Mouse (Mus musculus) stomach, embryonic 15.5 days (tissue): ENCODE measurements around the gene Susd3. TPM values are rescaled to one million over a fixed set of nuclear protein-coding genes. Genes with fewer than 3 reads are reported as not detected.

Source experiments
- ATAC-seq: fragments of 200-750 bp; cut with Nextera tagmentation; 2 replicates; pipeline ENCODE4 v1.8.0; 2017; ENCODE audit warnings: low read depth, moderate number of reproducible peaks, moderate TSS enrichment; ENCODE audit not compliant: insufficient read depth, low FRiP score
- H3K27ac ChIP-seq: fragments of 300-500 bp; sonication (generic); 2 replicates; pipeline ENCODE4 v1.5.1; 2015; ENCODE audit warnings: mild to moderate bottlenecking, inconsistent platforms
- H3K27me3 ChIP-seq: fragments of 300-500 bp; sonication (generic); replicated peaks from 2 replicates; pipeline ENCODE4 v1.6.1; 2015; ENCODE audit warnings: inconsistent platforms
- H3K36me3 ChIP-seq: fragments of 300-500 bp; sonication (generic); 2 replicates; pipeline ENCODE4 v1.6.1; 2015; ENCODE audit warnings: inconsistent platforms
- H3K4me1 ChIP-seq: fragments of 300-500 bp; sonication (generic); 2 replicates; pipeline ENCODE4 v1.6.1; 2015; ENCODE audit warnings: inconsistent platforms
- H3K4me2 ChIP-seq: fragments of 300-500 bp; sonication (generic); 2 replicates; pipeline ENCODE4 v1.6.1; 2015; ENCODE audit warnings: mild to moderate bottlenecking, inconsistent platforms
- H3K4me3 ChIP-seq: fragments of 300-500 bp; sonication (generic); replicated peaks from 2 replicates; pipeline ENCODE4 v1.5.1; 2015; ENCODE audit warnings: inconsistent platforms
- H3K9ac ChIP-seq: fragments of 300-500 bp; sonication (generic); 2 replicates; pipeline ENCODE4 v1.6.1; 2015; ENCODE audit warnings: inconsistent platforms
- H3K9me3 ChIP-seq: fragments of 300-500 bp; sonication (generic); 2 replicates; pipeline ENCODE4 v1.6.1; 2016; ENCODE audit warnings: inconsistent platforms
- WGBS: fragments of 180-500 bp; shearing (Covaris S2); methylation state at CpG from one replicate; pipeline ENCODE4 v1.1.7; 2015; 5-methylcytosine and 5-hydroxymethylcytosine counted together
- polyA plus RNA-seq: library from polyadenylated mRNA; unstranded; fragments of >200 nt; fragmentation: Nextera tagmentation; extraction: Ambion mirVana; gene quantifications from 2 replicates; pipeline ENCODE4 v1.2.1, GENCODE M21; 2015

The Susd3 gene
- polyA plus RNA-seq, 1 experiment from 2014 or later = 1.5 TPM

GRCm38 (mm10) chr13:49190876-49191672 lies 57.4 kb downstream of the Susd3 start:
- no peak overlapping the region for H3K9ac ChIP-seq
- peak overlapping the region; percentile 45 for H3K27ac ChIP-seq
- peaks cover 50% of the 10 kb centered on the region for H3K4me1 ChIP-seq
- 63% methylated on average over 7 of the region's 7 CpGs for WGBS
- no peaks in the 10 kb centered on the region for H3K9me3 ChIP-seq
- H3K27me3 ChIP-seq = no peaks in the 10 kb centered on the region
- 0 out of 2 replicates have a peak, but pooled peaks cover 4% of the 10 kb centered on the region for H3K36me3 ChIP-seq
- no peak for ATAC-seq
- no peak overlapping the region for H3K4me2 ChIP-seq
- no peak overlapping the region for H3K4me3 ChIP-seq

GRCm38 (mm10) chr13:49189970-49190870 lies 58.3 kb downstream of the Susd3 start:
- no peak for ATAC-seq
- Histone ChIP-seq H3K27ac (peak overlapping the region; percentile 45; the same call in 1 of the 2 replicates), H3K9ac (no peak overlapping the region), H3K9me3 (no peaks in the 10 kb centered on the region), H3K36me3 (no peaks in the 10 kb centered on the region), H3K4me3 (no peak overlapping the region), H3K27me3 (no peaks in the 10 kb centered on the region), H3K4me2 (no peak overlapping the region), H3K4me1 (peaks cover 50% of the 10 kb centered on the region)
- 62% methylated on average over 12 of the region's 12 CpGs for WGBS

- H3K9me3 ChIP-seq = no peaks in the 10 kb centered on the region
- no peaks in the 10 kb centered on the region for H3K36me3 ChIP-seq
- H3K9ac ChIP-seq = no peak overlapping the region
- 56% methylated on average over 2 of the region's 2 CpGs for WGBS
- no peaks in the 10 kb centered on the region for H3K27me3 ChIP-seq
- ATAC-seq = no peak
- H3K4me1 ChIP-seq = peaks cover 50% of the 10 kb centered on the region
- H3K4me2 ChIP-seq = peak overlapping the region; percentile 97; the same call in 1 of the 2 replicates
- H3K4me3 ChIP-seq = no peak overlapping the region
- H3K27ac ChIP-seq = no peak overlapping the region
These were observed 59.5 kb downstream of the Susd3 start for GRCm38 (mm10) chr13:49188966-49189360.

- Histone ChIP-seq H3K27me3 (no peaks in the 10 kb centered on the region), H3K4me3 (peak overlapping the region; percentile 84), H3K9ac (0 out of 2 replicates have a peak overlapping the region, but pooled peaks have one; percentile 77), H3K4me2 (peak overlapping the region; percentile 97), H3K9me3 (no peaks in the 10 kb centered on the region), H3K4me1 (peaks cover 55% of the 10 kb centered on the region), H3K27ac (0 out of 2 replicates have a peak overlapping the region, but pooled peaks have one; percentile 62), H3K36me3 (no peaks in the 10 kb centered on the region)
- ATAC-seq = no peak; the same call in 1 of the 2 replicates
- 23% methylated on average over 15 of the region's 15 CpGs for WGBS
These were observed 60.1 kb downstream of the Susd3 start for GRCm38 (mm10) chr13:49188219-49188965.

DNA sequence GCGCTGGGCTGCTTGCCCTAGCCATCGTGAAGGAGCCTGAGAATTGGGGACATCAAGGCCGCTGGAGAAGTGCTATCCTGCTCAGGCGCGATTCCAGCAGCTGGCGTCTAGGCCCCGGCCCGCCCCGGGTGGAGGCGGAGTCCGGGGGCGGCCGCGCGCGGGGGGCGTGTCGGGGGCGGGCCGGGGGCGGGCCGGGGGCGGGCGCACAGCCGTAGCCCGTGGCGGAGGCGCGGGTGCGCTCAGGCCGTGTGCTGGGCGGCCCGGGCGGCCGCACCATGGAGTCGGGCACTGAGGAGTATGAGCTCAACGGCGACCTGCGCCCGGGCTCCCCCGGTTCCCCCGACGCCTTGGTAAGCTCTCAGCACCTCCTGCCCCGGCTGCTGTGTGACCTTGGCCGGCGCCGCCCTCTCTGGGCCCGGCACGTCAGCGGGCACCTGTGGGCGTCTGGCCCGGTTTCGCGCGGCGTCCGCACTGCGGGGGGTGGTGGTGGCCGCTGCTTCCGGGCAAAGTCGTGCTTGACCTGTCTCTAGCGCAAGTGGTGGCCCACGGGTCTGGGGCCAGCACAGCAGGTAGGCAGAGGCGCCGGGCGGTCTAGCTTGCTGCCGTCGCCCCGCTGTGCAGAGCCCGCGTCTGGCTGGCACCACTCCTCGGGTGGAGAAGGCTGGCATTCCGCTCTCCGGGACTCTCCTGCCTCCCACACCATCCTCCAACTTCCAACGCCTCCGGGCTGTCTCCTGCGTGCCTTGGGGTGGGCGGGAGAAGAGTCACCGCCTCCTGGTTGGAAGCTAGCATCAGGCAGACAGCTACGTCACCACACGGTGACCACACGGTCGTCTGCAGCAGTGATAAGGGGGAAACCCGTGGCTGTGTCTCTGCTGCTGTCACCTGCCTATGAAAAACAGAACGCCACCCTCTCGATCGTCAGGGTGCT lies 61.0 kb downstream of the Susd3 start, which contains the start of gene Ninj1:
Gene Ninj1 (plus strand): TSS at position 198 of the 931 bp plus-strand sequence.
- peak; percentile 90 for ATAC-seq
- Histone ChIP-seq H3K4me1 (peaks cover 59% of the 10 kb centered on the region), H3K27me3 (no peaks in the 10 kb centered on the region), H3K27ac (peak within 1 kb of the TSS; percentile 73), H3K9ac (peak within 1 kb of the TSS; percentile 77), H3K4me2 (peak within 1 kb of the TSS; percentile 97), H3K36me3 (no peaks in the 10 kb centered on the region), H3K9me3 (no peaks in the 10 kb centered on the region), H3K4me3 (peak within 1 kb of the TSS; percentile 84)
- under 1% methylated on average over 85 of the region's 87 CpGs for WGBS

DNA sequence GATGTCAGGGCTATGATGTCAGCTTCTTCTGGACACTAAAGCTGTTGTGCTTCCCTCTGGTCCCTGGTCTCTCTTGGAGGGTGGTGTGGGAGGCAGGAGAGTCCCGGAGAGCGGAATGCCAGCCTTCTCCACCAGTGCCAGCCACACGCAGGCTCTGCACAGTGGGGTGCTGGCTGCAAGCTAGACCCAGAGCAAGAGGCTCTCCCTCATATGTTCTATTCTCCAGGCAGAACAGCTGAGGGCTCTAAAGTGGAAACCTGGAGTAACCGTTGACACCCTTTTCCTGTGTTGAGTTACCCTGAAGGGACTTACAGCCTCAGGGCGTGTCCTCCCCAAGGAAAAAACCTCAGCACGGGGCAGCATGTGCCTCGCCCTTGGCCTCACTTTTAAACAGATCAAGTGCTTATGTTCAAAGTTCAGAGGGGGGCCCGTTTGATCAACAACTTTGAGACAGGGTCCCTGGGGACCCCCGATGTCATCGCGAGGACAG lies 61.7 kb downstream of the Susd3 start:
- Histone ChIP-seq H3K27ac (peak overlapping the region; percentile 73), H3K36me3 (no peaks in the 10 kb centered on the region), H3K4me1 (peaks cover 61% of the 10 kb centered on the region), H3K27me3 (no peaks in the 10 kb centered on the region), H3K4me3 (peak overlapping the region; percentile 84), H3K4me2 (peak overlapping the region; percentile 97), H3K9me3 (no peaks in the 10 kb centered on the region), H3K9ac (0 out of 2 replicates have a peak overlapping the region, but pooled peaks have one; percentile 39)
- 18% methylated on average over 11 of the region's 11 CpGs for WGBS
- ATAC-seq = peak; percentile 24

- H3K9me3 ChIP-seq = no peaks in the 10 kb centered on the region
- no peak overlapping the region for H3K4me3 ChIP-seq
- WGBS = 32% methylated on average over 5 of the region's 5 CpGs
- no peaks in the 10 kb centered on the region for H3K27me3 ChIP-seq
- H3K4me2 ChIP-seq = no peak overlapping the region
- no peak overlapping the region for H3K27ac ChIP-seq
- H3K9ac ChIP-seq = no peak overlapping the region
- no peaks in the 10 kb centered on the region for H3K36me3 ChIP-seq
- H3K4me1 ChIP-seq = peaks cover 37% of the 10 kb centered on the region
- ATAC-seq = no peak
These were observed 64.9 kb downstream of the Susd3 start for GRCm38 (mm10) chr13:49183646-49184045.

GRCm38 (mm10) chr13:49183161-49183560 lies 65.3 kb downstream of the Susd3 start:
- Histone ChIP-seq H3K9ac (no peak overlapping the region), H3K36me3 (no peaks in the 10 kb centered on the region), H3K4me3 (no peak overlapping the region), H3K27me3 (no peaks in the 10 kb centered on the region), H3K9me3 (no peaks in the 10 kb centered on the region), H3K27ac (no peak overlapping the region), H3K4me1 (peaks cover 32% of the 10 kb centered on the region), H3K4me2 (no peak overlapping the region)
- WGBS = 32% methylated on average over 5 of the region's 5 CpGs
- no peak for ATAC-seq

- no peaks in the 10 kb centered on the region for H3K27me3 ChIP-seq
- no peak overlapping the region for H3K27ac ChIP-seq
- no peaks in the 10 kb centered on the region for H3K9me3 ChIP-seq
- no peak overlapping the region for H3K4me3 ChIP-seq
- H3K4me2 ChIP-seq = no peak overlapping the region
- no peak for ATAC-seq
- no peak overlapping the region for H3K9ac ChIP-seq
- 86% methylated on average over 3 of the region's 3 CpGs for WGBS
- no peaks in the 10 kb centered on the region for H3K36me3 ChIP-seq
- H3K4me1 ChIP-seq = peaks cover 21% of the 10 kb centered on the region
These were observed 67.0 kb downstream of the Susd3 start for GRCm38 (mm10) chr13:49181411-49181984.

DNA sequence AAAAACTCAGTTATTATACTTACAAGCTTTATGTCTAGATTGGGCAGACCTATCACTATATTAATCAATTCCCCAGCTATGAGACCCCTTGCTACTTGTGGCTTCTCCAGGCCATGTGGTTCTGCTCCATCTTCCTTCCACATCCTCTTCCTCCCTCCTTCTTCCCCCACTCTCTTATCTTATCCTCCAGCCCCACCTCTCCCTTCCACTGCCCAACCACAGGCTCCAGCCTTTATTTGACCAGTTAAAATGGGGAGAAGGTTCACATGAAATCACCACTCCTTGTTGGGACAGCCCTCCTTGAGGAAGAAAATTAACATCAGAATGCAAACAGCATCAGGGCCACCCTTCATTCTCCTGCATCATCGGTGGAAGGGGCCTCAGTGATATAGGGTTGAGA lies 67.8 kb downstream of the Susd3 start:
- Histone ChIP-seq H3K9me3 (no peaks in the 10 kb centered on the region), H3K4me2 (no peak overlapping the region), H3K36me3 (no peaks in the 10 kb centered on the region), H3K4me1 (peaks cover 18% of the 10 kb centered on the region), H3K27ac (no peak overlapping the region), H3K9ac (no peak overlapping the region), H3K4me3 (no peak overlapping the region), H3K27me3 (no peaks in the 10 kb centered on the region)
- ATAC-seq = no peak
- 40% methylated on average over 1 of the region's 1 CpGs for WGBS
